In the genomic region with DNA sequence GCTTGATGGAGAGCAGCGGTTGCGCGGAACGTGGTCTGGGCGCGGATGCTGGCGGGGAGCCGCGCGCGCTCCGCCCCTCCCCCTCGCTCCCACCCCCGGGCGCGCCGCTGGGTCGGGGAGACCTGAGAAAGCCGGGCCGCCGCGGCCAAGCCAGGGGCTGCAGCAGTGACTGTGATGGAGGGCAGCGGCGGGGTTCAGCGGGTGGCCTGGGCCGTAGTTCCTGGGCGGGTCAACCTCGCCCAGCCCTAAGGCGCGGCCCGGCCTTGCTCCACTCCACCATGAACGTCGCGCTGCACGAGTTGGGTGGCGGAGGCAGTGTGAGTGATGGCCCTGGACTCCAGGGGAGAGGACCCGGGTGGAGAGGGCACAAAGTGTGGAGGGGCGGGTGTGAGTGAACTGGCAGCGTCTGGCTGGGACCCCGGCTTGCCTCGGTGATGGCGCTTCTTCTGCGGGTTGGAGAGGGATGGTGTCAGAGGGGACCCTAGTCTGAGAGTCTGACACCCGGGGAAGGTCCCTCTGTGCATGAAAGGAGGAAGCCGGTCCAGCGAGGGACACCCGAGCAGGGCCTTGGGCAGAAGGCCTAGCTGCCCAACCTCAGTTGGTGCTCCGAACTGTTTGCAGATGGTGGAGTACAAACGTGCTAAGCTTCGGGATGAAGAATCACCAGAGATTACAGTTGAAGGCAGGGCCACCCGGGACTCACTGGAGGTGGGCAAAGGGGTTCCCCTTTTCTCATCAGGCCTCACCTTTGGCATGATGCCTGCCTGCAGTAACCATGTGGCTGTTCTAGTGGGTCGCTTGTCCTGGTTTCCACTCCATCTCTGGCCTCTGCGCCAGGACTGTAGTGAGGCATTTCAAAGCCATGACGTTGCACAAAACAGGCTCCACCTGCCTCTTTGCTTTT, we compare ENCODE assay signal across 1 mouse cellular context.
TF ChIP-seq lines count a peak whose summit lies in the region.

A gene (plus strand): TSS at position 98 of the 904 bp plus-strand sequence.

TF ChIP-seq in MEL, 35 proteins besides CTCF, POLR2A, EP300 and RAD21 (continued from another document):
- no peak for TF ChIP-seq SIN3A (IDR thresholded peaks at IDR 0.05; ENCODE audit: low read length)
- TF ChIP-seq ELF1 (IDR thresholded peaks at IDR 0.05; ENCODE audit: low read depth, low read length): no peak
- TF ChIP-seq NELFE (IDR thresholded peaks at IDR 0.05; ENCODE audit: low read depth, low read length): 0 out of 2 replicates have a peak, but pooled peaks have one; percentile 42
- no peak for TF ChIP-seq USF1 (IDR thresholded peaks at IDR 0.05; ENCODE audit: low read depth, low read length)
- no peak for TF ChIP-seq MEF2A (IDR thresholded peaks at IDR 0.05; ENCODE audit: extremely low read depth, insufficient replicate concordance, low read depth, low read length, poor library complexity, severe bottlenecking)
- TF ChIP-seq E2F4 (IDR thresholded peaks at IDR 0.05; ENCODE audit: borderline replicate concordance, low read depth, low read length): no peak
- peak; percentile 13 for TF ChIP-seq MAX (IDR thresholded peaks at IDR 0.05; ENCODE audit: low read length)
- TF ChIP-seq MAZ (IDR thresholded peaks at IDR 0.05; ENCODE audit: low read depth, low read length): peak; percentile 59; the same call in 1 of the 2 replicates
- no peak for TF ChIP-seq ZKSCAN1 (IDR thresholded peaks at IDR 0.05; ENCODE audit: low read depth, low read length)
- no peak for TF ChIP-seq ZMIZ1 (IDR thresholded peaks at IDR 0.05; ENCODE audit: low read depth, low read length)
- no peak for TF ChIP-seq GATA1 (IDR thresholded peaks at IDR 0.05; ENCODE audit: low read depth, low read length)
- no peak for TF ChIP-seq POLR2AphosphoS5 (IDR thresholded peaks at IDR 0.05; ENCODE audit: borderline replicate concordance, low read depth, low read length)
- TF ChIP-seq TCF12 (IDR thresholded peaks at IDR 0.05; ENCODE audit: low read depth, low read length): no peak
- 0 out of 2 replicates have a peak, but pooled peaks have one; percentile 38 for TF ChIP-seq TBP (IDR thresholded peaks at IDR 0.05; ENCODE audit: low read depth, low read length)
- TF ChIP-seq JUND (IDR thresholded peaks at IDR 0.05; ENCODE audit: low read depth, low read length): no peak
- TF ChIP-seq ETS1 (IDR thresholded peaks at IDR 0.05; ENCODE audit: low read depth, low read length): no peak
- TF ChIP-seq HCFC1 (IDR thresholded peaks at IDR 0.05; ENCODE audit: low read depth, low read length): no peak
- peak; percentile 44; the same call in 1 of the 2 replicates for TF ChIP-seq MYC (IDR thresholded peaks at IDR 0.05; ENCODE audit: low read depth, low read length)
